15 mouse cellular contexts compared by ENCODE assay signal in the genomic region with DNA sequence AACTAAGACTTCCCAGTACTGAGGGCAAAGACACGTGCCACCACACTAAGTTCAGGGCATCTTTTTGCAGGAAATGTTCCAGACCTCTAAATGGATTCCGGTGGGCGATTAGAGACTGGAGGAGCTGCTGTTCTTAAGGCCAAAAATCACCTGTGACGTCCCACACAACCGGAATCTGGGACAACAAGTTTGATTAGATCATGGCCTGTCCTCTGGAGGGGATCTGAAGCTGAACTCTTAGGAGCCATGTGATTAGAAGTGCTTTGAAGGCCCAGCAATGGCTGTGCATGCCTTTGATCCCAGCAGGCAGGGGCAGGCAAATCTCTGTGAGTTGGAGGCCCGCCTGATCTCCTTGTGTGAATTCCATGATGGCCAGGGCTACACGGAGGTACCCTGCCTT. TPM values are rescaled to one million over a fixed set of nuclear protein-coding genes. Genes with fewer than 3 reads are reported as not detected.
DNase-seq lines count a peak whose midpoint lies in the region; ATAC-seq and TF ChIP-seq lines count a peak whose summit lies in the region.
"Had no signal": no experiment of that assay in that cellular context is flagged by ENCODE, and none has a peak within 500 bp of the region (broad histone marks: within the 10 kb centered on the region; RNA-seq: fewer than 3 reads in every experiment).

No protein-coding gene starts in this region.

- intact Hi-C loops in heart, adult 2 months (cut with DNase I) = loop anchor here (1.0 kb wide), 2 partner anchors 37 to 76 kb away; no protein-coding TSS in a partner anchor

- no peaks in the 10 kb centered on the region for H3K27me3 ChIP-seq in heart, adult 2 months (ENCODE audit: control insufficient read depth, insufficient read depth, low read length)
- H3K27me3 ChIP-seq in kidney, embryonic 15.5 days = no peaks in the 10 kb centered on the region
- H3K27me3 ChIP-seq in embryonic facial prominence, embryonic 14.5 days (replicated peaks; ENCODE audit: control insufficient read depth, insufficient read depth, low read length) = no peaks in the 10 kb centered on the region
- H3K27me3 ChIP-seq: intestine, embryonic 15.5 days had no signal

- 0 out of 2 replicates have a peak, but pooled peaks have one; percentile 9 for TF ChIP-seq POLR2A in heart, adult 2 months (IDR thresholded peaks at IDR 0.05; ENCODE audit: insufficient read depth, low read depth, low read length)

- H3K9ac ChIP-seq in heart, adult 2 months (ENCODE audit: low read depth, low read length) = no peak overlapping the region; the same call in 1 of the 2 replicates
- H3K9ac ChIP-seq in kidney, embryonic 15.5 days = no peak overlapping the region
- no peak overlapping the region for H3K9ac ChIP-seq in embryonic facial prominence, embryonic 14.5 days (ENCODE audit: low read depth, low read length)
- H3K9ac ChIP-seq: hindbrain, embryonic 14.5 days; intestine, embryonic 15.5 days had no signal

- no peak for ATAC-seq in kidney, embryonic 15.5 days (replicated peaks; ENCODE audit: low FRiP score)
- no peak for ATAC-seq in embryonic facial prominence, embryonic 14.5 days (ENCODE audit: low read depth)
- ATAC-seq: CD4-positive, CD25-positive, alpha-beta regulatory T cell, adult 4 months; intestine, embryonic 15.5 days; midbrain, embryonic 16.5 days had no signal

- no peak overlapping the region for H3K27ac ChIP-seq in heart, adult 2 months
- H3K27ac ChIP-seq in kidney, embryonic 15.5 days = peak overlapping the region; percentile 5; the same call in 1 of the 2 replicates
- H3K27ac ChIP-seq in embryonic facial prominence, embryonic 14.5 days (replicated peaks; ENCODE audit: low read depth, low read length) = 0 out of 2 replicates have a peak overlapping the region, but pooled peaks have one; percentile 33
- H3K27ac ChIP-seq: hindbrain, embryonic 14.5 days had no signal

- WGBS in heart, adult 2 months = 56% methylated on average over 7 of the region's 7 CpGs
- WGBS in kidney, embryonic 15.5 days = 62% methylated on average over 7 of the region's 7 CpGs
- 63% methylated on average over 7 of the region's 7 CpGs for WGBS in embryonic facial prominence, embryonic 14.5 days

- H3K79me2 ChIP-seq in heart, adult 2 months (replicated peaks; ENCODE audit: control insufficient read depth, insufficient read depth, low read length) = 0 out of 2 replicates have a peak, but pooled peaks cover 1% of the 10 kb centered on the region

- H3K4me2 ChIP-seq in kidney, embryonic 15.5 days = no peak overlapping the region
- H3K4me2 ChIP-seq in embryonic facial prominence, embryonic 14.5 days (ENCODE audit: low read depth, low read length) = no peak overlapping the region
- H3K4me2 ChIP-seq: hindbrain, embryonic 14.5 days; intestine, embryonic 15.5 days had no signal

- H3K36me3 ChIP-seq in heart, adult 2 months (ENCODE audit: control insufficient read depth, insufficient read depth, low read length) = no peaks in the 10 kb centered on the region; the same call in 1 of the 2 replicates
- peaks cover 39% of the 10 kb centered on the region for H3K36me3 ChIP-seq in kidney, embryonic 15.5 days
- H3K36me3 ChIP-seq in embryonic facial prominence, embryonic 14.5 days (ENCODE audit: control insufficient read depth, insufficient read depth, low read length) = peaks cover 48% of the 10 kb centered on the region

- no peaks in the 10 kb centered on the region for H3K9me3 ChIP-seq in kidney, embryonic 15.5 days (replicated peaks)
- no peaks in the 10 kb centered on the region for H3K9me3 ChIP-seq in embryonic facial prominence, embryonic 14.5 days (ENCODE audit: control insufficient read depth, low read length)
- H3K9me3 ChIP-seq: forebrain, embryonic 10.5 days; G1E; intestine, embryonic 15.5 days had no signal

- H3K4me3 ChIP-seq in heart, adult 2 months = no peak overlapping the region
- no peak overlapping the region for H3K4me3 ChIP-seq in kidney, embryonic 15.5 days (replicated peaks)
- no peak overlapping the region for H3K4me3 ChIP-seq in embryonic facial prominence, embryonic 14.5 days (ENCODE audit: low read depth, low read length)
- H3K4me3 ChIP-seq: intestine, embryonic 15.5 days had no signal

- no peak for TF ChIP-seq EP300 in heart, adult 2 months (IDR thresholded peaks at IDR 0.05; ENCODE audit: insufficient read depth, low read depth, low read length)

- TF ChIP-seq CTCF in heart, adult 2 months (IDR thresholded peaks at IDR 0.05) = no peak

- peak; percentile 8 for DNase-seq in adrenal gland, adult 2 months
- DNase-seq in adrenal gland, postnatal 4 days (ENCODE audit: low spot score in 2 of 2) = no peak
- no peak for DNase-seq in heart, adult 2 months
- DNase-seq in heart, adult 8-10 months (ENCODE audit: low spot score) = no peak
- no peak for DNase-seq in kidney, adult 8-10 months
- no peak for DNase-seq in embryonic facial prominence, embryonic 14.5 days (ENCODE audit: low spot score)
- no peak for DNase-seq in urinary bladder, postnatal 36 days (ENCODE audit: low spot score in 2 of 2)
- DNase-seq: thymus, adult 2 months had no signal

- H3K4me1 ChIP-seq in heart, adult 2 months (ENCODE audit: control insufficient read depth, insufficient read depth, low read length) = peaks cover 6% of the 10 kb centered on the region
- H3K4me1 ChIP-seq in kidney, embryonic 15.5 days = peaks cover 57% of the 10 kb centered on the region
- H3K4me1 ChIP-seq in embryonic facial prominence, embryonic 14.5 days (ENCODE audit: control insufficient read depth, insufficient read depth, low read length) = 0 out of 2 replicates have a peak, but pooled peaks cover 9% of the 10 kb centered on the region

RNA-seq across cellular contexts. Expression of gene Gsk3a, which starts 3.0 kb away (rescaled TPM):
- 100 to 1,000 TPM in 1 of 2 experiments, 10 to 100 TPM in 1; 98.9 to 107 TPM for total RNA-seq in adrenal gland, adult 2 months (2021)
- polyA plus RNA-seq in adrenal gland, adult 2 months (2012; rRNA removed) = 121 and 150 TPM in 2 replicates
- total RNA-seq in adrenal gland, postnatal 4 days (2021) = 10 to 100 TPM; 84.8 to 89.3 TPM
- 10 to 100 TPM; 61.7 to 69.4 TPM for total RNA-seq in heart, adult 2 months (2021)
- 105 and 123 TPM in 2 replicates for polyA plus RNA-seq in heart, adult 2 months (2012; rRNA removed)
- 10 to 100 TPM; 66.1 to 71.3 (median 68.3) TPM for total RNA-seq in heart, adult 8-10 months (2022)
- polyA plus RNA-seq in kidney, embryonic 15.5 days (2015; fragmentation: Nextera tagmentation; extraction: Ambion mirVana) = 10.7 and 12.1 TPM in 2 replicates
- 14.3 and 14.8 TPM in 2 replicates for polyA plus RNA-seq in embryonic facial prominence, embryonic 14.5 days (2014; fragmentation: Nextera tagmentation; extraction: Ambion mirVana)

RNA-seq across cellular contexts. Expression of gene Erf, which starts 9.9 kb away (rescaled TPM):
- 10 to 100 TPM; 16.5 to 26.6 TPM for total RNA-seq in adrenal gland, adult 2 months (2021)
- 50.4 and 52.8 TPM in 2 replicates for polyA plus RNA-seq in adrenal gland, adult 2 months (2012; rRNA removed)
- 10 to 100 TPM; 47.5 to 50.4 TPM for total RNA-seq in adrenal gland, postnatal 4 days (2021)
- 10 to 100 TPM; 16.5 to 21.2 TPM for total RNA-seq in heart, adult 2 months (2021)
- polyA plus RNA-seq in heart, adult 2 months (2012; rRNA removed) = 11.9 and 17.1 TPM in 2 replicates
- 10 to 100 TPM; 17.2 to 22.5 (median 21.2) TPM for total RNA-seq in heart, adult 8-10 months (2022)
- polyA plus RNA-seq in kidney, embryonic 15.5 days (2015; fragmentation: Nextera tagmentation; extraction: Ambion mirVana) = 16.9 and 17.9 TPM in 2 replicates
- 23.3 and 26.0 TPM in 2 replicates for polyA plus RNA-seq in embryonic facial prominence, embryonic 14.5 days (2014; fragmentation: Nextera tagmentation; extraction: Ambion mirVana)

RNA-seq across cellular contexts. Expression of gene Zfp526, which starts 19.4 kb away (rescaled TPM):
- total RNA-seq in adrenal gland, adult 2 months (2021) = 10 to 100 TPM in 1 of 2 experiments, 1 to 10 TPM in 1; 9.9 to 10.4 TPM
- 16.3 and 19.9 TPM in 2 replicates for polyA plus RNA-seq in adrenal gland, adult 2 months (2012; rRNA removed)
- 10 to 100 TPM; 15.9 to 16.3 TPM for total RNA-seq in adrenal gland, postnatal 4 days (2021)
- 1 to 10 TPM; 7.4 to 9.6 TPM for total RNA-seq in heart, adult 2 months (2021)
- polyA plus RNA-seq in heart, adult 2 months (2012; rRNA removed) = 6.9 and 8.1 TPM in 2 replicates
- total RNA-seq in heart, adult 8-10 months (2022) = 10 to 100 TPM in 2 of 4 experiments, 1 to 10 TPM in 2; 9.0 to 12.3 (median 9.9) TPM
- 2.5 and 2.6 TPM in 2 replicates for polyA plus RNA-seq in kidney, embryonic 15.5 days (2015; fragmentation: Nextera tagmentation; extraction: Ambion mirVana)
- polyA plus RNA-seq in embryonic facial prominence, embryonic 14.5 days (2014; fragmentation: Nextera tagmentation; extraction: Ambion mirVana) = 4.1 and 4.4 TPM in 2 replicates

RNA-seq across cellular contexts. Expression of gene Dedd2, which starts 20.2 kb away (rescaled TPM):
- total RNA-seq in adrenal gland, adult 2 months (2021) = 10 to 100 TPM; 15.6 to 17.9 TPM
- polyA plus RNA-seq in adrenal gland, adult 2 months (2012; rRNA removed) = 36.3 and 39.5 TPM in 2 replicates
- total RNA-seq in adrenal gland, postnatal 4 days (2021) = 10 to 100 TPM; 15.6 to 16.4 TPM
- 10 to 100 TPM; 14.3 to 18.4 TPM for total RNA-seq in heart, adult 2 months (2021)
- polyA plus RNA-seq in heart, adult 2 months (2012; rRNA removed) = 18.7 and 21.7 TPM in 2 replicates
- total RNA-seq in heart, adult 8-10 months (2022) = 10 to 100 TPM; 14.0 to 23.0 (median 17.2) TPM
- 10.2 and 11.7 TPM in 2 replicates for polyA plus RNA-seq in kidney, embryonic 15.5 days (2015; fragmentation: Nextera tagmentation; extraction: Ambion mirVana)
- polyA plus RNA-seq in embryonic facial prominence, embryonic 14.5 days (2014; fragmentation: Nextera tagmentation; extraction: Ambion mirVana) = 8.3 and 9.4 TPM in 2 replicates

RNA-seq across cellular contexts. Expression of gene Cic, which starts 26.9 kb away (rescaled TPM):
- total RNA-seq in adrenal gland, adult 2 months (2021) = 100 to 1,000 TPM; 102 to 108 TPM
- polyA plus RNA-seq in adrenal gland, adult 2 months (2012; rRNA removed) = 111 and 123 TPM in 2 replicates
- 100 to 1,000 TPM; 162 to 174 TPM for total RNA-seq in adrenal gland, postnatal 4 days (2021)
- 10 to 100 TPM; 62.8 to 62.9 TPM for total RNA-seq in heart, adult 2 months (2021)
- 37.7 and 41.6 TPM in 2 replicates for polyA plus RNA-seq in heart, adult 2 months (2012; rRNA removed)
- 10 to 100 TPM; 52.0 to 71.5 (median 59.6) TPM for total RNA-seq in heart, adult 8-10 months (2022)
- 28.2 and 32.4 TPM in 2 replicates for polyA plus RNA-seq in kidney, embryonic 15.5 days (2015; fragmentation: Nextera tagmentation; extraction: Ambion mirVana)
- 48.8 and 49.0 TPM in 2 replicates for polyA plus RNA-seq in embryonic facial prominence, embryonic 14.5 days (2014; fragmentation: Nextera tagmentation; extraction: Ambion mirVana)
